Mouse (Mus musculus): Measurements from ENCODE around the gene Bptf.
"Not testable (repeated sequence)": the region's sequence is repeated elsewhere in the genome, so short reads cannot be mapped to it uniquely, and the experiment has no call there.

The Bptf gene

GRCm38 (mm10) chr11:107113881-107114557 is 17.9 kb downstream of the Bptf start:
- DNase-seq, result no peak

GRCm38 (mm10) chr11:107113112-107113511 is 18.8 kb downstream of the Bptf start:
- no peak for DNase-seq

- DNase-seq, result no peak
These were observed 22.3 kb downstream of the Bptf start for GRCm38 (mm10) chr11:107109669-107110068.

- no peak for DNase-seq
These were observed 23.0 kb downstream of the Bptf start for GRCm38 (mm10) chr11:107108892-107109291.

GRCm38 (mm10) chr11:107107725-107108078 is 24.2 kb downstream of the Bptf start:
- no peak for DNase-seq

- DNase-seq, result no peak
These were observed 24.8 kb downstream of the Bptf start for GRCm38 (mm10) chr11:107106978-107107724.

GRCm38 (mm10) chr11:107106461-107106860 is 25.5 kb downstream of the Bptf start:
- DNase-seq, result no peak

- DNase-seq, result peak; percentile 68
These were observed 26.7 kb downstream of the Bptf start for GRCm38 (mm10) chr11:107105227-107105626.

- DNase-seq, result no peak
These were observed 28.2 kb downstream of the Bptf start for GRCm38 (mm10) chr11:107103736-107104135.

GRCm38 (mm10) chr11:107103224-107103589 is 28.7 kb downstream of the Bptf start:
- no peak for DNase-seq

GRCm38 (mm10) chr11:107102465-107103223 is 29.3 kb downstream of the Bptf start:
- peak; percentile 48 for DNase-seq

GRCm38 (mm10) chr11:107096973-107097372 is 35.0 kb downstream of the Bptf start:
- no peak for DNase-seq

- DNase-seq, result no peak
These were observed 38.1 kb downstream of the Bptf start for GRCm38 (mm10) chr11:107093871-107094270.

GRCm38 (mm10) chr11:107092637-107093036 is 39.3 kb downstream of the Bptf start:
- DNase-seq, result no peak

- no peak for DNase-seq
These were observed 46.1 kb downstream of the Bptf start for GRCm38 (mm10) chr11:107085866-107086265.

GRCm38 (mm10) chr11:107083480-107083879 is 48.4 kb downstream of the Bptf start:
- no peak for DNase-seq

GRCm38 (mm10) chr11:107065216-107065785 is 66.6 kb downstream of the Bptf start:
- DNase-seq, result no peak

GRCm38 (mm10) chr11:107064590-107064989 is 67.3 kb downstream of the Bptf start:
- DNase-seq, result no peak

- DNase-seq, result no peak
These were observed 68.9 kb downstream of the Bptf start for GRCm38 (mm10) chr11:107063067-107063466.

GRCm38 (mm10) chr11:107060941-107061340 is 71.0 kb downstream of the Bptf start:
- peak; percentile 57 for DNase-seq

GRCm38 (mm10) chr11:107059634-107060033 is 72.3 kb downstream of the Bptf start:
- DNase-seq, result not testable (repeated sequence)

- no peak for DNase-seq
These were observed 74.5 kb downstream of the Bptf start for GRCm38 (mm10) chr11:107057391-107057790.

GRCm38 (mm10) chr11:107054870-107055269 is 77.1 kb downstream of the Bptf start:
- DNase-seq, result no peak
